Mouse (Mus musculus) right cerebral cortex, postnatal 4 days (tissue): ENCODE measurements around the gene Actn4.

ENCODE experiments used
- DNase-seq: peaks from one replicate; pipeline ENCODE4 v3.0.0-alpha.2; 2022

Actn4 gene

GRCm38 (mm10) chr7:28949298-28949697 is 12.8 kb downstream of the Actn4 start:
- no peak for DNase-seq

- no peak for DNase-seq
Observed at GRCm38 (mm10) chr7:28948746-28949145, 13.4 kb downstream of the Actn4 start.

- no peak for DNase-seq
Observed at GRCm38 (mm10) chr7:28946271-28946610, 15.9 kb downstream of the Actn4 start.

GRCm38 (mm10) chr7:28945416-28946270 is 16.5 kb downstream of the Actn4 start:
- DNase-seq, result no peak

- DNase-seq, result no peak
Observed at GRCm38 (mm10) chr7:28944756-28945415, 17.3 kb downstream of the Actn4 start.

GRCm38 (mm10) chr7:28943451-28944180 is 18.5 kb downstream of the Actn4 start:
- DNase-seq, result no peak

GRCm38 (mm10) chr7:28941542-28941941 is 20.6 kb downstream of the Actn4 start:
- DNase-seq, result no peak

- no peak for DNase-seq
Observed at GRCm38 (mm10) chr7:28941129-28941528, 21.0 kb downstream of the Actn4 start.

GRCm38 (mm10) chr7:28939418-28940183 is 22.5 kb downstream of the Actn4 start:
- no peak for DNase-seq

GRCm38 (mm10) chr7:28938654-28939053 is 23.5 kb downstream of the Actn4 start:
- DNase-seq, result no peak

GRCm38 (mm10) chr7:28936787-28937186 is 25.4 kb downstream of the Actn4 start:
- DNase-seq, result no peak

- no peak for DNase-seq
Observed at GRCm38 (mm10) chr7:28933825-28934224, 28.3 kb downstream of the Actn4 start.

- DNase-seq, result no peak
Observed at GRCm38 (mm10) chr7:28932421-28933041, 29.6 kb downstream of the Actn4 start.

GRCm38 (mm10) chr7:28931695-28932039 is 30.5 kb downstream of the Actn4 start:
- no peak for DNase-seq

- DNase-seq, result no peak
Observed at GRCm38 (mm10) chr7:28931032-28931694, 31.0 kb downstream of the Actn4 start.

- no peak for DNase-seq
Observed at GRCm38 (mm10) chr7:28930320-28931031, 31.7 kb downstream of the Actn4 start.

GRCm38 (mm10) chr7:28929381-28929780 is 32.8 kb downstream of the Actn4 start:
- DNase-seq, result no peak

GRCm38 (mm10) chr7:28926172-28926571 is 36.0 kb downstream of the Actn4 start:
- DNase-seq, result no peak

- DNase-seq, result no peak
Observed at GRCm38 (mm10) chr7:28925317-28925716, 36.8 kb downstream of the Actn4 start.

GRCm38 (mm10) chr7:28924802-28925201 is 37.3 kb downstream of the Actn4 start:
- no peak for DNase-seq

- no peak for DNase-seq
Observed at GRCm38 (mm10) chr7:28923865-28924291, 38.3 kb downstream of the Actn4 start.
